Mouse (Mus musculus) myocyte (in vitro differentiated cells): ENCODE measurements around the gene 2310034G01Rik. TPM values are rescaled to one million over a fixed set of nuclear protein-coding genes. Genes with fewer than 3 reads are reported as not detected.
A peak's percentile ranks its signal among the peaks of the same experiment; 100 is the strongest.

Source experiments
- H3K27me3 ChIP-seq: one replicate; pipeline ENCODE4 v1.6.1; 2011; ENCODE audit not compliant: control insufficient read depth, insufficient read depth, insufficient read length
- H3K36me3 ChIP-seq: one replicate; pipeline ENCODE4 v1.6.1; 2011; ENCODE audit not compliant: control insufficient read depth, insufficient read depth
- H3K4me2 ChIP-seq: one replicate; pipeline ENCODE4 v1.6.1; 2011; ENCODE audit warnings: low read depth, control low read depth
- H3K4me3 ChIP-seq: one replicate; pipeline ENCODE4 v1.5.1; 2011; ENCODE audit warnings: mild to moderate bottlenecking, control low read depth, moderate library complexity
- H3K79me2 ChIP-seq: one replicate; pipeline ENCODE4 v1.6.1; 2011; ENCODE audit not compliant: control insufficient read depth, insufficient read depth
- H3ac ChIP-seq: one replicate; pipeline ENCODE4 v1.6.1; 2011; ENCODE audit not compliant: control insufficient read depth, insufficient read length
- CEBPB ChIP-seq: IDR thresholded peaks from 2 replicates; pipeline ENCODE4 v1.6.1; 2011; ENCODE audit warnings: mild to moderate bottlenecking, moderate library complexity; ENCODE audit not compliant: poor library complexity, insufficient read depth, severe bottlenecking
- E2F4 ChIP-seq: IDR thresholded peaks from one replicate; pipeline ENCODE4 v1.6.1; 2011; ENCODE audit warnings: mild to moderate bottlenecking, control low read depth, moderate library complexity; ENCODE audit not compliant: insufficient read depth
- MAX ChIP-seq: IDR thresholded peaks from one replicate; pipeline ENCODE4 v1.6.1; 2011; ENCODE audit warnings: low read depth, mild to moderate bottlenecking, control low read depth
- MYOD1 ChIP-seq, 3 experiments: IDR thresholded peaks; one replicate each; pipeline ENCODE4 v1.6.1; 2011; ENCODE audit warnings: control low read depth in 2 of 3, low read depth in 2 of 3, mild to moderate bottlenecking in 2 of 3, moderate library complexity in 1 of 3; ENCODE audit not compliant: insufficient read length in 2 of 3, control insufficient read depth in 1 of 3
- MYOG ChIP-seq, 3 experiments: IDR thresholded peaks; one replicate each; pipeline ENCODE4 v1.6.1; 2011; ENCODE audit warnings: control low read depth in 2 of 3, low read depth in 2 of 3, mild to moderate bottlenecking in 2 of 3; ENCODE audit not compliant: insufficient read length in 2 of 3, control insufficient read depth in 1 of 3, insufficient read depth in 1 of 3
- POLR2A ChIP-seq: IDR thresholded peaks from one replicate; pipeline ENCODE4 v1.6.1; 2011; ENCODE audit warnings: low read depth, mild to moderate bottlenecking, control low read depth, moderate library complexity; ENCODE audit not compliant: insufficient read length
- POLR2AphosphoS2 ChIP-seq: IDR thresholded peaks from one replicate; pipeline ENCODE4 v1.6.1; 2011; ENCODE audit warnings: low read depth, control low read depth; ENCODE audit not compliant: insufficient read length
- REST ChIP-seq: IDR thresholded peaks from one replicate; pipeline ENCODE4 v1.6.1; 2011; ENCODE audit warnings: mild to moderate bottlenecking, control low read depth, moderate library complexity; ENCODE audit not compliant: insufficient read depth, insufficient read length
- SRF ChIP-seq: IDR thresholded peaks from one replicate; pipeline ENCODE4 v1.6.1; 2011; ENCODE audit warnings: low read depth; ENCODE audit not compliant: control insufficient read depth, insufficient read length
- TCF12 ChIP-seq: IDR thresholded peaks from one replicate; pipeline ENCODE4 v1.6.1; 2011; ENCODE audit warnings: mild to moderate bottlenecking, control low read depth; ENCODE audit not compliant: poor library complexity, insufficient read depth, severe bottlenecking
- TCF3 ChIP-seq: IDR thresholded peaks from one replicate; pipeline ENCODE4 v1.6.1; 2011; ENCODE audit warnings: low read depth, control low read depth; ENCODE audit not compliant: insufficient read length
- USF1 ChIP-seq: IDR thresholded peaks from one replicate; pipeline ENCODE4 v1.6.1; 2011; ENCODE audit warnings: low read depth, mild to moderate bottlenecking, control low read depth, moderate library complexity
- polyA plus RNA-seq: library from polyadenylated mRNA; unstranded; fragments of >200 nt; fragmentation: generic; extraction: Trizol; gene quantifications from one replicate; pipeline ENCODE4 v1.2.1, GENCODE M21; 2012; ENCODE audit warnings: missing spikeins

The 2310034G01Rik gene
- polyA plus RNA-seq, 1 experiment, result 1.2 TPM

- peak overlapping the region; percentile 87 for H3K4me2 ChIP-seq
- no peaks in the 10 kb centered on the region for H3K27me3 ChIP-seq
- peak overlapping the region; percentile 25 for H3K4me3 ChIP-seq
- TF ChIP-seq REST (no peak), MYOG (IDR thresholded peaks at IDR 0.05; ENCODE audit: control insufficient read depth in 1 of 3, insufficient read depth in 1 of 3, insufficient read length in 2 of 3, low read depth in 2 of 3) (peak in 2 of 3 experiments; percentile 42 to 52), TCF12 (no peak), TCF3 (no peak), CEBPB (no peak), POLR2A (peak; percentile 91), MYOD1 (IDR thresholded peaks at IDR 0.05; ENCODE audit: control insufficient read depth in 1 of 3, insufficient read length in 2 of 3, low read depth in 2 of 3) (peak in 1 of 3 experiments; percentile 49), SRF (no peak), USF1 (no peak), POLR2AphosphoS2 (peak; percentile 89)
- no peaks in the 10 kb centered on the region for H3K36me3 ChIP-seq
- H3ac ChIP-seq, result peak overlapping the region; percentile 56
- no peaks in the 10 kb centered on the region for H3K79me2 ChIP-seq
Observed at GRCm38 (mm10) chr19:46348761-46349458, 1.2 kb downstream of the 2310034G01Rik start.

- peak overlapping the region; percentile 56 for H3ac ChIP-seq
- H3K4me3 ChIP-seq, result peak overlapping the region; percentile 25
- TF ChIP-seq TCF12 (no peak), POLR2A (no peak), MYOG (IDR thresholded peaks at IDR 0.05; ENCODE audit: control insufficient read depth in 1 of 3, insufficient read depth in 1 of 3, insufficient read length in 2 of 3, low read depth in 2 of 3) (no peak), CEBPB (no peak), E2F4 (no peak), TCF3 (no peak), POLR2AphosphoS2 (no peak), MAX (no peak), MYOD1 (IDR thresholded peaks at IDR 0.05; ENCODE audit: control insufficient read depth in 1 of 3, insufficient read length in 2 of 3, low read depth in 2 of 3) (no peak), USF1 (no peak), SRF (no peak), REST (no peak)
- no peaks in the 10 kb centered on the region for H3K36me3 ChIP-seq
- H3K4me2 ChIP-seq, result peak overlapping the region; percentile 87
- H3K27me3 ChIP-seq, result no peaks in the 10 kb centered on the region
- H3K79me2 ChIP-seq, result no peaks in the 10 kb centered on the region
Observed at GRCm38 (mm10) chr19:46347936-46348668, 2.0 kb downstream of the 2310034G01Rik start.

GRCm38 (mm10) chr19:46347146-46347545 is 3.0 kb downstream of the 2310034G01Rik start:
- H3ac ChIP-seq, result no peak overlapping the region
- H3K4me3 ChIP-seq, result no peak overlapping the region
- no peaks in the 10 kb centered on the region for H3K79me2 ChIP-seq
- H3K27me3 ChIP-seq, result no peaks in the 10 kb centered on the region
- TF ChIP-seq REST (no peak), POLR2A (no peak), MAX (no peak), E2F4 (no peak), MYOG (IDR thresholded peaks at IDR 0.05; ENCODE audit: control insufficient read depth in 1 of 3, insufficient read depth in 1 of 3, insufficient read length in 2 of 3, low read depth in 2 of 3) (no peak), SRF (no peak), TCF12 (no peak), POLR2AphosphoS2 (no peak), MYOD1 (IDR thresholded peaks at IDR 0.05; ENCODE audit: control insufficient read depth in 1 of 3, insufficient read length in 2 of 3, low read depth in 2 of 3) (no peak), USF1 (no peak), CEBPB (no peak), TCF3 (no peak)
- no peaks in the 10 kb centered on the region for H3K36me3 ChIP-seq
- no peak overlapping the region for H3K4me2 ChIP-seq

DNA sequence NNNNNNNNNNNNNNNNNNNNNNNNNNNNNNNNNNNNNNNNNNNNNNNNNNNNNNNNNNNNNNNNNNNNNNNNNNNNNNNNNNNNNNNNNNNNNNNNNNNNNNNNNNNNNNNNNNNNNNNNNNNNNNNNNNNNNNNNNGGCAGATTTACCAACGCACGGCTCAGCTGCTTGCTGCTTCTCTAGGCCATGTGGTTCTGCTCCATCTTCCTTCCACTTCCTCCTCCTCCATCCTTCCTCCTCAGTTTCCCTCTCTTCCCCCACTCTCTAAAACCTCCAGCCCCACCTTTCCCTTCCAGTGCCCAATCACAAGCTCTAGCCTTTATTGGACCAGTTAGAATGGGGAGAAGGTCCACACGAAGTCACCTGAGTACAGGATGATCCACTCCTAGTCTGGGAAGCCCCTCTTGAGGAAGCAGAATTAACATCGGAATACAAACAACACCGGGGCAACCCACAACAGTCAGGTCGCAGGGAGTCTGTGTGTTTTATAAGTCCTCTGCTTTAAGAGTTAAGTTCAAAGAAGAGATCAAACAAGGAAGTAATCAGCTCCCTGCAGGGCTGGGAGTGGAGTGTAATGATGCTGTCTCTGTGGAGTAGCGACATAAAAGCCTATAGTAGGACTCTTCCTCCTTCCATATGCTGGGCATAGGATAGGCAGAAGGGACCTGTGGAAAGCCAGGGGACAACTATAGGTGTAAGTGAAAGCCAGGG is 5.2 kb downstream of the 2310034G01Rik start:
- H3K79me2 ChIP-seq, result no peaks in the 10 kb centered on the region
- no peaks in the 10 kb centered on the region for H3K27me3 ChIP-seq
- TF ChIP-seq POLR2AphosphoS2 (no peak), MAX (no peak), SRF (no peak)
- no peak overlapping the region for H3K4me2 ChIP-seq
- no peak overlapping the region for H3ac ChIP-seq
- no peak overlapping the region for H3K4me3 ChIP-seq
- no peaks in the 10 kb centered on the region for H3K36me3 ChIP-seq
